Mouse (Mus musculus): Measurements from ENCODE around the gene Gmfg. TPM values are rescaled to one million over a fixed set of nuclear protein-coding genes. Genes with fewer than 3 reads are reported as not detected.

Gmfg gene
- total and polyA plus RNA-seq, 2 experiments from 2014 or later: 4.0 to 4.3 TPM

GRCm38 (mm10) chr7:28482854-28483253 lies 45.6 kb downstream of the Gmfg start:
- Histone ChIP-seq H3K9me3 (ENCODE audit: low read length) (no peaks in the 10 kb centered on the region), H3K27me3 (ENCODE audit: insufficient read depth, low read length) (0 out of 2 replicates have a peak, but pooled peaks cover 4% of the 10 kb centered on the region), H3K4me2 (ENCODE audit: low read depth, low read length, poor library complexity, severe bottlenecking) (no peak overlapping the region), H3K4me3 (ENCODE audit: low read depth, low read length) (no peak overlapping the region), H3K36me3 (ENCODE audit: insufficient read depth, low read length) (no peaks in the 10 kb centered on the region), H3K4me1 (ENCODE audit: insufficient read depth, low read length) (no peaks in the 10 kb centered on the region), H3K27ac (ENCODE audit: low read depth, low read length) (no peak overlapping the region), H3K9ac (replicated peaks; ENCODE audit: low read length, poor library complexity, severe bottlenecking) (no peak overlapping the region)
- no peak for ATAC-seq (ENCODE audit: low FRiP score)
- TF ChIP-seq CTCF (IDR thresholded peaks at IDR 0.05): no peak
- no peak for DNase-seq (ENCODE audit: low spot score)
- WGBS: 88% methylated on average over 11 of the region's 11 CpGs

DNA sequence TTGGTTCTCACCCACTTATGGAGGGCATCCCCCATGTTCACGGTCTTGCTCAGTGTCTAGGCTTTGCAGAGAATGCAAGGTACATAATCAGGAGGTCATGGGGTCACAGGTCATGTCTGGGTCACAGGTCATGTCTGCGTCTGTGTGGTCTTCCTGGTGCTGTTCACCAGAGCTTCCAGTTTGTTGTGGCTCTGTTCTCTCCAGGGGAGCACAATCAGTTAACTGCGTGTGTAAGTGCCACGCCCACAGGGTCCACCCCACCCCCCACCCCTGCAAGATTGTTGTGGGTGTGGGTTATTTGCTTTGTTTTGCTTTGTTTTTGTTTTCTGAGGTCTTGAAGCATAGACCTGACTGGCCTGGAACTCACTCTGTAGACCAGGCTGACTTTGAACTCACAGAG lies 46.9 kb downstream of the Gmfg start:
- ATAC-seq (ENCODE audit: low FRiP score) (no peak), DNase-seq (ENCODE audit: low spot score) (no peak)
- H3K9ac ChIP-seq (replicated peaks; ENCODE audit: low read length, poor library complexity, severe bottlenecking): no peak overlapping the region
- 0 out of 2 replicates have a peak, but pooled peaks cover 6% of the 10 kb centered on the region for H3K27me3 ChIP-seq (ENCODE audit: insufficient read depth, low read length)
- no peaks in the 10 kb centered on the region for H3K9me3 ChIP-seq (ENCODE audit: low read length)
- H3K4me2 ChIP-seq (ENCODE audit: low read depth, low read length, poor library complexity, severe bottlenecking): no peak overlapping the region
- H3K27ac ChIP-seq (ENCODE audit: low read depth, low read length): no peak overlapping the region
- no peaks in the 10 kb centered on the region for H3K4me1 ChIP-seq (ENCODE audit: insufficient read depth, low read length)
- no peak overlapping the region for H3K4me3 ChIP-seq (ENCODE audit: low read depth, low read length)
- no peak for TF ChIP-seq CTCF (IDR thresholded peaks at IDR 0.05)
- WGBS: 45% methylated on average over 4 of the region's 4 CpGs
- no peaks in the 10 kb centered on the region for H3K36me3 ChIP-seq (ENCODE audit: insufficient read depth, low read length)

DNA sequence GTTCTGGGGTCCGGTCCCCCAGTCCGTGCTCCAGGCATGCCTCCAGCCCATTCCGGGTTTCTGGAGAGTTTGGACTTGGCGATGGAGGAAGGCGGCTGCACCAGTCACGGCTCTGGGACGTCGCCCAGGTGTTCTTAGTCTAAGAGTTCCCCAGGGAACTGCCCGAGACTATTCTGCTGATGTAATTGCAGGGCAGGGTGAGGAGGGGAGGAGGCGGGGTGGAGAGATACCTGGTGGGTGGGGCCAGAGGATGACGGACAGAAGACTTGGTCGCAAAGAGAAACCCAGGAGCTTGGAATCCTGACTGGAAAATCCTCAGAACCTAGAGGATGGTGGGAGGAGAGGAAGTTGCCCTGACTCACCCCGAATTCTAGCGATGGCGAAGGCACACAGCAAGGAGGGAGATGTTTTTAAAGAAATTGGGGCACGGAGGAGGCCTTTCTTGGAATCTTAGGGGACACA lies 50.8 kb downstream of the Gmfg start:
- TF ChIP-seq CTCF (IDR thresholded peaks at IDR 0.05): no peak
- H3K4me1 ChIP-seq (ENCODE audit: insufficient read depth, low read length): no peaks in the 10 kb centered on the region
- H3K9ac ChIP-seq (replicated peaks; ENCODE audit: low read length, poor library complexity, severe bottlenecking): peak overlapping the region; percentile 44
- peak overlapping the region; percentile 26 for H3K4me3 ChIP-seq (ENCODE audit: low read depth, low read length)
- no peaks in the 10 kb centered on the region for H3K9me3 ChIP-seq (ENCODE audit: low read length)
- DNase-seq (ENCODE audit: low spot score) (peak; percentile 31), ATAC-seq (ENCODE audit: low FRiP score) (peak; percentile 27; the same call in 1 of the 2 replicates)
- H3K4me2 ChIP-seq (ENCODE audit: low read depth, low read length, poor library complexity, severe bottlenecking): peak overlapping the region; percentile 49
- H3K27me3 ChIP-seq (ENCODE audit: insufficient read depth, low read length): 0 out of 2 replicates have a peak, but pooled peaks cover 6% of the 10 kb centered on the region
- no peak overlapping the region for H3K27ac ChIP-seq (ENCODE audit: low read depth, low read length)
- 5% methylated on average over 16 of the region's 16 CpGs for WGBS
- no peaks in the 10 kb centered on the region for H3K36me3 ChIP-seq (ENCODE audit: insufficient read depth, low read length)

- Histone ChIP-seq H3K4me2 (ENCODE audit: low read depth, low read length, poor library complexity, severe bottlenecking) (no peak overlapping the region), H3K4me3 (ENCODE audit: low read depth, low read length) (no peak overlapping the region), H3K4me1 (ENCODE audit: insufficient read depth, low read length) (no peaks in the 10 kb centered on the region), H3K27me3 (ENCODE audit: insufficient read depth, low read length) (0 out of 2 replicates have a peak, but pooled peaks cover 6% of the 10 kb centered on the region), H3K9ac (replicated peaks; ENCODE audit: low read length, poor library complexity, severe bottlenecking) (no peak overlapping the region), H3K36me3 (ENCODE audit: insufficient read depth, low read length) (no peaks in the 10 kb centered on the region), H3K9me3 (ENCODE audit: low read length) (no peaks in the 10 kb centered on the region), H3K27ac (ENCODE audit: low read depth, low read length) (no peak overlapping the region)
- peak; percentile 66 for TF ChIP-seq CTCF (IDR thresholded peaks at IDR 0.05)
- DNase-seq (ENCODE audit: low spot score): peak; percentile 74
- ATAC-seq (ENCODE audit: low FRiP score): no peak
- WGBS: 5% methylated on average over 10 of the region's 10 CpGs
Observed at GRCm38 (mm10) chr7:28490410-28490809, 53.2 kb downstream of the Gmfg start.

DNA sequence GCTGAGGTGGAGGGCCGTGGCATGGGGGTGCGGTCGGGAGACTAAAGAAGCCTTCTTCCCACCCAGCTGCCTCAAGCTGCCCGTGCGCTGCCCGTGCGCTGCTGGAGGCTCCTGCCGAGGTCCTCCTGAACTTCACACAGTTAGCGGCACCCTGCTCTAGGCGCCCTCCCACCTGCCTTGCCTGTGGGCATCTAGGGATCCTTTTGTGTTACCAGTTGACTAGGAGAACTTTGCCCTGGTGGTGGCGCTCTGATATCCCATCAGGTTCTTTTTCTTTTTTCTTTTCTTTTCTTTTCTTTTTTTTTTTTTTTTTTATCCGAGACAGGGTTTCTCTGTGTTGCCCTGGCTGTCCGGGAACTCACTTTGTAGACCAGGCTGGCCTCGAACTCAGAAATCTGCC lies 53.7 kb downstream of the Gmfg start:
- DNase-seq (ENCODE audit: low spot score): no peak
- no peak overlapping the region for H3K4me3 ChIP-seq (ENCODE audit: low read depth, low read length)
- H3K4me2 ChIP-seq (ENCODE audit: low read depth, low read length, poor library complexity, severe bottlenecking): no peak overlapping the region

DNA sequence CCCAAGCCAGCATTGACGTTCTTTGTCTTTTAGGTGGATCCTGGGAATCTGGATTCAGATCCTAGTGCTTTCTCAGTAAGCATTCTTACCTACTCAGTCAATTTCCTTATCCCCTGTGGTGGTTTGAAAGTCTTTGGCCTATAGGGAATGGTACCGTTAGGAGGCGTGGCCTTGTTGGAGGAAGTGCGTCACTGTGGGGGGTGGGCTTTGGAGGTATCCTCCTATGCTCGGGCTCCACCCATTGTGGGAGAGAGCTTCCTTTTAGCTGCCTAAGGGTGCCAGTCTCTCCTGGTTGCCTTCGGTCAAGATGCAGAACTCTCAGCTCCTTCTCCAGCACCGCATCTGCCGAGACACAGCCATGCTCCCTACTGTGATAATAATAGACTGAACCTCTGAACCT lies 55.1 kb downstream of the Gmfg start:
- Histone ChIP-seq H3K4me1 (ENCODE audit: insufficient read depth, low read length) (no peaks in the 10 kb centered on the region), H3K9me3 (ENCODE audit: low read length) (no peaks in the 10 kb centered on the region), H3K4me3 (ENCODE audit: low read depth, low read length) (no peak overlapping the region), H3K27ac (ENCODE audit: low read depth, low read length) (no peak overlapping the region), H3K4me2 (ENCODE audit: low read depth, low read length, poor library complexity, severe bottlenecking) (no peak overlapping the region), H3K27me3 (ENCODE audit: insufficient read depth, low read length) (0 out of 2 replicates have a peak, but pooled peaks cover 3% of the 10 kb centered on the region), H3K9ac (replicated peaks; ENCODE audit: low read length, poor library complexity, severe bottlenecking) (no peak overlapping the region), H3K36me3 (ENCODE audit: insufficient read depth, low read length) (no peaks in the 10 kb centered on the region)
- WGBS: 92% methylated on average over 8 of the region's 8 CpGs
- no peak for ATAC-seq (ENCODE audit: low FRiP score)
- no peak for DNase-seq (ENCODE audit: low spot score)
- no peak for TF ChIP-seq CTCF (IDR thresholded peaks at IDR 0.05)

More for the DNA sequence above, 53.7 kb downstream of the Gmfg start:
- no peak overlapping the region for H3K27ac ChIP-seq (ENCODE audit: low read depth, low read length)
- TF ChIP-seq CTCF (IDR thresholded peaks at IDR 0.05): no peak
- H3K4me1 ChIP-seq (ENCODE audit: insufficient read depth, low read length): no peaks in the 10 kb centered on the region
- H3K9me3 ChIP-seq (ENCODE audit: low read length): no peaks in the 10 kb centered on the region
- no peaks in the 10 kb centered on the region for H3K36me3 ChIP-seq (ENCODE audit: insufficient read depth, low read length)
- WGBS: 28% methylated on average over 14 of the region's 14 CpGs
- no peak for ATAC-seq (ENCODE audit: low FRiP score)
- 0 out of 2 replicates have a peak, but pooled peaks cover 6% of the 10 kb centered on the region for H3K27me3 ChIP-seq (ENCODE audit: insufficient read depth, low read length)
- no peak overlapping the region for H3K9ac ChIP-seq (replicated peaks; ENCODE audit: low read length, poor library complexity, severe bottlenecking)

All from midbrain, postnatal 0 days (tissue).